Mouse (Mus musculus) heart, adult 2 months (tissue): ENCODE data around the gene Dock8.

Source experiments
- CTCF ChIP-seq: fragments of 200-600 bp; IDR thresholded peaks from 2 replicates; pipeline ENCODE4 v1.8.1; 2022; ENCODE audit warnings: antibody characterized with exemption, mild to moderate bottlenecking, moderate library complexity
- POLR2A ChIP-seq: fragments of 200-500 bp; IDR thresholded peaks from 2 replicates; pipeline ENCODE4 v1.6.1; 2011; ENCODE audit warnings: mild to moderate bottlenecking, low read depth, low read length, control low read depth; ENCODE audit not compliant: insufficient read depth

GRCm38 (mm10) chr19:25052355-25052754 is 53.0 kb downstream of the Dock8 start:
- no peak for TF ChIP-seq POLR2A
- TF ChIP-seq CTCF = no peak
